Mouse (Mus musculus) stomach, postnatal 0 days (tissue): ENCODE measurements at regions not wholly inside any gene's neighbourhood (a gene's known extent, or its start where the extent isn't known, plus 50 kb on each side); places are given as distances from the start of the nearest gene placed in this dataset.

Source experiments
- CTCF ChIP-seq: IDR thresholded peaks from 2 replicates; pipeline ENCODE4 v1.5.1; 2016; ENCODE audit warnings: antibody characterized with exemption, low read depth, mild to moderate bottlenecking, moderate library complexity
- EP300 ChIP-seq: optimal IDR thresholded peaks from 2 replicates; pipeline ENCODE3; 2016; ENCODE audit warnings: antibody characterized with exemption

- no peak for TF ChIP-seq CTCF
- no peak for TF ChIP-seq EP300
Observed at GRCm38 (mm10) chr5:118405421-118405820, 155.1 kb upstream of the Med13l start.
